Mouse (Mus musculus) CH12F3 (cell line): Measurements from ENCODE around the gene Ermard.

ENCODE experiments used
- in situ Hi-C: fragments of 300-500 bp; cut with MboI; formaldehyde crosslinking; loops from 2 replicates; pipeline ENCODE4 v1.14.3; 2020; ENCODE audit warnings: low sequenced_read_pairs

Ermard gene

GRCm38 (mm10) chr17:15058161-15058591 lies 17.2 kb downstream of the Ermard start:
- in situ Hi-C loops: loop anchor here (25.0 kb wide), 2 partner anchors 404 to 704 kb away; no protein-coding TSS in a partner anchor

GRCm38 (mm10) chr17:15059646-15060045 lies 18.6 kb downstream of the Ermard start:
- in situ Hi-C loops: loop anchor here (25.0 kb wide), 2 partner anchors 403 to 703 kb away; no protein-coding TSS in a partner anchor

GRCm38 (mm10) chr17:15060356-15060755 lies 19.3 kb downstream of the Ermard start:
- in situ Hi-C loops: loop anchor here (25.0 kb wide), 2 partner anchors 402 to 702 kb away; no protein-coding TSS in a partner anchor

- in situ Hi-C loops: loop anchor here (25.0 kb wide), 2 partner anchors 397 to 697 kb away; no protein-coding TSS in a partner anchor
These were observed 24.5 kb downstream of the Ermard start for GRCm38 (mm10) chr17:15065391-15066024.

GRCm38 (mm10) chr17:15066066-15066465 lies 25.1 kb downstream of the Ermard start:
- in situ Hi-C loops: loop anchor here (25.0 kb wide), 2 partner anchors 396 to 696 kb away; no protein-coding TSS in a partner anchor

GRCm38 (mm10) chr17:15066911-15067310 lies 25.9 kb downstream of the Ermard start:
- in situ Hi-C loops: loop anchor here (25.0 kb wide), 2 partner anchors 395 to 695 kb away; no protein-coding TSS in a partner anchor

- in situ Hi-C loops: loop anchor here (25.0 kb wide), 2 partner anchors 394 to 694 kb away; no protein-coding TSS in a partner anchor
These were observed 27.2 kb downstream of the Ermard start for GRCm38 (mm10) chr17:15068040-15068792.

- in situ Hi-C loops: loop anchor here (25.0 kb wide), 2 partner anchors 393 to 693 kb away; no protein-coding TSS in a partner anchor
These were observed 28.1 kb downstream of the Ermard start for GRCm38 (mm10) chr17:15069124-15069523.

GRCm38 (mm10) chr17:15072211-15072610 lies 31.2 kb downstream of the Ermard start:
- in situ Hi-C loops: loop anchor here (25.0 kb wide), 2 partner anchors 390 to 690 kb away; no protein-coding TSS in a partner anchor

- in situ Hi-C loops: no loop called here
These were observed 34.0 kb downstream of the Ermard start for GRCm38 (mm10) chr17:15075033-15075432.

GRCm38 (mm10) chr17:15077536-15077935 lies 36.5 kb downstream of the Ermard start:
- in situ Hi-C loops: no loop called here

- in situ Hi-C loops: no loop called here
These were observed 43.3 kb downstream of the Ermard start for GRCm38 (mm10) chr17:15084226-15084848.

GRCm38 (mm10) chr17:15085006-15085405 lies 44.0 kb downstream of the Ermard start:
- in situ Hi-C loops: no loop called here

- in situ Hi-C loops: no loop called here
These were observed 47.2 kb downstream of the Ermard start for GRCm38 (mm10) chr17:15088166-15088565.

- in situ Hi-C loops: no loop called here
These were observed 47.6 kb downstream of the Ermard start for GRCm38 (mm10) chr17:15088591-15089001.

- in situ Hi-C loops: no loop called here
These were observed 50.7 kb downstream of the Ermard start for GRCm38 (mm10) chr17:15091739-15092138.

GRCm38 (mm10) chr17:15093523-15093922 lies 52.5 kb downstream of the Ermard start:
- in situ Hi-C loops: no loop called here

- in situ Hi-C loops: no loop called here
These were observed 55.8 kb downstream of the Ermard start for GRCm38 (mm10) chr17:15096853-15097252.

GRCm38 (mm10) chr17:15098677-15099076 lies 57.7 kb downstream of the Ermard start:
- in situ Hi-C loops: no loop called here

GRCm38 (mm10) chr17:15101355-15101754 lies 60.3 kb downstream of the Ermard start:
- in situ Hi-C loops: no loop called here

- in situ Hi-C loops: no loop called here
These were observed 66.2 kb downstream of the Ermard start for GRCm38 (mm10) chr17:15107143-15107649.
